Mouse (Mus musculus) ES-E14 (cell line): ENCODE data around the gene Poldip3. TPM values are rescaled to one million over a fixed set of nuclear protein-coding genes. Genes with fewer than 3 reads are reported as not detected.
"Not testable (repeated sequence)": the region's sequence is repeated elsewhere in the genome, so short reads cannot be mapped to it uniquely, and the experiment has no call there.

ENCODE experiments used
- DNase-seq: peaks from one replicate; pipeline ENCODE4 v3.0.0-alpha.2; 2013; ENCODE audit warnings: low read depth, low spot score
- H3K27ac ChIP-seq: 2 replicates; pipeline ENCODE4 v1.5.1; 2012; ENCODE audit warnings: low read depth, mild to moderate bottlenecking, low read length, moderate library complexity, mixed read lengths; ENCODE audit not compliant: poor library complexity, insufficient read depth, severe bottlenecking
- H3K36me3 ChIP-seq: 2 replicates; pipeline ENCODE4 v1.6.1; 2012; ENCODE audit warnings: mild to moderate bottlenecking, low read length, moderate library complexity, mixed read lengths; ENCODE audit not compliant: control insufficient read depth, poor library complexity, insufficient read depth, severe bottlenecking
- H3K4me1 ChIP-seq, 2 experiments: fragments of 150-350 bp in 1 of 2; sonication (generic) in 1 of 2; 2 replicates each; pipeline ENCODE4 v1.6.1; 2012; ENCODE audit warnings: low read length in 2 of 2, mild to moderate bottlenecking in 1 of 2, mixed read lengths in 1 of 2; ENCODE audit not compliant: control insufficient read depth in 2 of 2, insufficient read depth in 2 of 2, poor library complexity in 1 of 2
- H3K4me3 ChIP-seq, 2 experiments: fragments of 150-350 bp in 1 of 2; sonication (generic) in 1 of 2; 2 replicates each; pipeline ENCODE4 v1.5.1; 2012; ENCODE audit warnings: low read length in 2 of 2, low read depth in 1 of 2, mild to moderate bottlenecking in 1 of 2, mixed read lengths in 1 of 2; ENCODE audit not compliant: insufficient read depth in 1 of 2, poor library complexity in 1 of 2, severe bottlenecking in 1 of 2
- H3K9ac ChIP-seq: 2 replicates; pipeline ENCODE4 v1.6.1; 2012; ENCODE audit warnings: low read depth, mild to moderate bottlenecking, low read length, mixed read lengths; ENCODE audit not compliant: poor library complexity, insufficient read depth, severe bottlenecking
- H3K9me3 ChIP-seq: fragments of 150-350 bp; sonication (generic); 2 replicates; pipeline ENCODE4 v1.6.1; 2012; ENCODE audit warnings: low read depth, mild to moderate bottlenecking, low read length; ENCODE audit not compliant: control insufficient read depth, insufficient read depth
- CHD2 ChIP-seq: IDR thresholded peaks from 2 replicates; pipeline ENCODE4 v1.6.1; 2014; ENCODE audit warnings: mild to moderate bottlenecking, low read depth, low read length, inconsistent platforms
- HCFC1 ChIP-seq: IDR thresholded peaks from 2 replicates; pipeline ENCODE4 v1.6.1; 2012; ENCODE audit warnings: low read length, inconsistent platforms, borderline replicate concordance; ENCODE audit not compliant: insufficient read depth
- MAFK ChIP-seq: IDR thresholded peaks from 2 replicates; pipeline ENCODE4 v1.6.1; 2014; ENCODE audit warnings: mild to moderate bottlenecking, low read depth, low read length, inconsistent platforms; ENCODE audit not compliant: insufficient read depth
- ZC3H11A ChIP-seq: IDR thresholded peaks from 2 replicates; pipeline ENCODE4 v1.6.1; 2012; ENCODE audit warnings: low read depth, mild to moderate bottlenecking, inconsistent platforms, low read length, borderline replicate concordance
- ZNF384 ChIP-seq: IDR thresholded peaks from 2 replicates; pipeline ENCODE4 v1.6.1; 2012; ENCODE audit warnings: low read depth, low read length, inconsistent platforms
- in situ Hi-C, 2 experiments: fragments of 600-800 bp; cut with MboI; formaldehyde crosslinking; loops; one replicate each; pipeline ENCODE4 v1.15.1; 2025; ENCODE audit warnings: low sequenced_read_pairs in 2 of 2, inconsistent platforms in 1 of 2; ENCODE audit not compliant: unreplicated experiment in 2 of 2
- total RNA-seq: library from RNA; depleted of rRNA; stranded (reverse); fragments of 300-350 nt; gene quantifications from 2 replicates; pipeline ENCODE4 v1.2.3, GENCODE M21; 2012

Gene Poldip3
- total RNA-seq, 1 experiment: 165 TPM

DNA sequence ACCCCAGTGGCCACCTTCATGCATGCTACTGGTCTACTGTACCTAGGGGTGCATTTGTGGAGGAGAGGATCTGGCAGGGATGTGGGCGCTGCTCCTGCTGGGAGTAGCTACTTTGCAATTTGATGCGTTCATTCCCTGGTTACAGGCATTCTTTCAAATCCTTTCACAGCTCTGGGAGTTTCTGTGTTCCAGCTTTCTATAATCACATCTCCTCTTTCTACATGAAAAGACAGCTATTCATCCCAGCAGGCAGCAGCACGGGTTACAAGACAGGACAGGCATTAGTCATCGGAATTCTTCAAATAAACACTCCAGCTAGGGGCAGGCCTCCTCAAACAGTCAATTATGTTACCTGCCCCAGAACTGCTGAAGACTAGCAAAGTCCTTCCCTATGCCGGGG is 6.3 kb downstream of the Poldip3 start:
- no peak for DNase-seq
- in situ Hi-C loops: no loop called here
- Histone ChIP-seq H3K27ac (no peak overlapping the region), H3K4me3 (no peak overlapping the region), H3K9ac (no peak overlapping the region), H3K4me1 (peaks cover 2 to 6% of the 10 kb centered on the region in 2 experiments; a peak in 2 of 4 replicates), H3K36me3 (peaks cover 24% of the 10 kb centered on the region), H3K9me3 (no peaks in the 10 kb centered on the region)
- TF ChIP-seq MAFK (no peak), CHD2 (no peak), ZC3H11A (no peak), ZNF384 (no peak), HCFC1 (no peak)

DNA sequence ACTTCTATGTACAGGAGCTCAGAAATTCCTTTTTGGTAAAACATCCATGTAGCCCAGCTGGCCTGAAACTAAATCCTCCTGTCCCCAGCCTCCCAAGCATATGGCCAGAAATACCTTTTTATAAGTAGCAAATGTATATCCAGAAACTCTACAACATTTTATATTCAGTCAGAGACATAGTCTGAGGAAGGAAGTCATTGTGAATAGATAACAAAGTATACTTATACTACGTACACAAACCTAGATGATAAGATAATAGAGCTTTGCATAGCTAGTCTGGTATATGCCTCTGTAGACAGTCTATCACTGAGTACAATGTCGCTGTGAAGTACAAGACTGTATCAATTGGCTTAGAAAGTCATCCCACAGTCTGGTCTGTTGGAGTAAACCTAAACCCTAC is 13.5 kb downstream of the Poldip3 start:
- no peak overlapping the region for H3K4me3 ChIP-seq
- H3K36me3 ChIP-seq: peaks cover 58% of the 10 kb centered on the region
- H3K4me1 ChIP-seq: peaks cover 0 to 4% of the 10 kb centered on the region in 2 experiments; a peak in 1 of 4 replicates
- H3K9me3 ChIP-seq: no peaks in the 10 kb centered on the region
- no peak overlapping the region for H3K9ac ChIP-seq
- TF ChIP-seq ZNF384: no peak
- no peak for TF ChIP-seq HCFC1
- TF ChIP-seq CHD2: no peak
- no peak for TF ChIP-seq ZC3H11A
- TF ChIP-seq MAFK: no peak
- DNase-seq: no peak
- no peak overlapping the region for H3K27ac ChIP-seq
- in situ Hi-C loops: no loop called here

DNA sequence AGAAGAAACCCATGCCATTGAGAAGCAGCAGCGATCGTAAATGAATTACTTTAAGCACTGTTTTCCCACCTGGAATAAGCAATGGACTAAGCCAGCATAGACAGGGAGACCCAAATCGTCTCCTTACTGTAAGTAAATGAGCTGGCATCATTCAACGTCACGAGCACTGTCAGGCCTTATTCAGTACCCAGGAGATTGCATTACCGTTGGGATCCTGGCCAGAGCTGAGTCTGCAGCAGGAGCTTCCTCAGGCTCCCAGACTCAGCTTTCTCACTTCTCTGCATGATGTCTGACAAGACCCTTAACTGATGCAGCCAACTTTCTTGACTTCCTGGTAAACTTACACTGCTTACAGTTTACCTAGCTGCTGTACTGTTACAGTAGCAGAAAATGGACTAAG is 14.5 kb downstream of the Poldip3 start:
- in situ Hi-C loops: no loop called here
- H3K9ac ChIP-seq: no peak overlapping the region
- DNase-seq: no peak
- peaks cover 61% of the 10 kb centered on the region for H3K36me3 ChIP-seq
- no peak overlapping the region for H3K27ac ChIP-seq
- H3K4me1 ChIP-seq: peaks cover 0 to 4% of the 10 kb centered on the region in 2 experiments; a peak in 1 of 4 replicates
- H3K9me3 ChIP-seq: no peaks in the 10 kb centered on the region
- TF ChIP-seq CHD2: no peak
- TF ChIP-seq ZNF384: no peak
- no peak for TF ChIP-seq HCFC1
- no peak for TF ChIP-seq MAFK
- no peak for TF ChIP-seq ZC3H11A
- no peak overlapping the region for H3K4me3 ChIP-seq

DNA sequence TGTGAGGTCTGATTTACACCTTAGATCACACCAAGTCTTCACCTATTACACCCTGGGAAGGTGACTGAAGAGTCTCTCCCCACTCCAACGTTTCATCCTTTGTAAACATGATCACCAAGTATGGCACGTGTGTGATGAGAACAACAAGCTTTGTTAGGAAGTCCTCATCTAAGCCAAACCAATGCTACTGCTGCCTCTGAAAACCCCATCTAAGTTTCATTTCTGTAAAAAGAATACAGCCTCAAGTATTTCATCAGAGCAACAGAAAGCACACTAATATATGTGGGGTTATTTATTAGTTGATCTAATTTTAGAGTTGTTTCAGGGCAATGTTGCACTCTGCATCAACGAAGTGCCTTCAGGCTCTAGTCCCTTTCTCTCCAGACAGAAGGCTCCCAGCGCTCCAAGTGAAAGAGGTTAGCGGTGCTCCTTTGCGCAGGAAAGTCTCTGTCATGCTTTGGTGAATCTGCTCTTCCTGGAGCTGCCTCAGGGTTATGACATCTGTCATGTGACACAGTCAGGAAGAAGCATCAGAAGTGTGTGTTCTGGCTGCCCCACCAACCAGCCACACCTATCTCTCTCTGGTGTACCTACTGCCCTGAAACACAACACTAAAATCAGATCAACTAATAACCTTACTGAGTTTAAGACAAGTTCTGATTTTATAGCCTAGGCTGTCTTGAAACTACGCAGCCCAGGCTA is 19.5 kb downstream of the Poldip3 start:
- TF ChIP-seq CHD2 (no peak), ZNF384 (no peak), ZC3H11A (no peak), MAFK (no peak), HCFC1 (no peak)
- in situ Hi-C loops: no loop called here
- H3K9ac ChIP-seq: no peak overlapping the region
- no peak overlapping the region for H3K4me3 ChIP-seq
- H3K27ac ChIP-seq: no peak overlapping the region
- H3K36me3 ChIP-seq: peaks cover 68% of the 10 kb centered on the region
- no peaks in the 10 kb centered on the region for H3K9me3 ChIP-seq
- DNase-seq: no peak
- H3K4me1 ChIP-seq: peaks cover 0 to 4% of the 10 kb centered on the region in 2 experiments; a peak in 1 of 4 replicates

DNA sequence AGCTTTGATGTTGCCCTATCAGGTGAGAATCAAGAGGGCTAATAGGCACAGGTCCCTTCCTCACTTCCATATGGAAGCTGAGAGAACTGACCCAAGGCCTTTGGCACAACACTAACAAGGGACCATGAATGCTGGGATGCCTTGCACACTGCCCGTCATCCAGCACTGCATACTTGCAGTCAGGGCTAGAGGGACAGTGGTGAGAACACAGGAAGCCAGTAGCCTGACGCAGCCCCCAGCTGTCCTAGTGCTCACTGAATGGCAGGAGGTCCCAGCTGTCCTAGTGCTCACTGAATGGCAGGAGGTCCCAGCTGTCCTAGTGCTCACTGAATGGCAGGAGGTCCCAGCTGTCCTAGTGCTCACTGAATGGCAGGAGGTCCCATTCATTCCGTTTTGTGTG is 22.1 kb downstream of the Poldip3 start:
- DNase-seq, H3K27ac ChIP-seq, in situ Hi-C loops, H3K9me3 ChIP-seq, H3K4me1 ChIP-seq, H3K4me3 ChIP-seq, H3K9ac ChIP-seq: not testable (repeated sequence)
- H3K36me3 ChIP-seq: peaks cover 47% of the 10 kb centered on the region
